Mouse (Mus musculus) liver, embryonic 13.5 days (tissue): ENCODE measurements around the gene Ppp1ca. TPM values are rescaled to one million over a fixed set of nuclear protein-coding genes. Genes with fewer than 3 reads are reported as not detected.

Experiments used
- ATAC-seq: fragments of 200-750 bp; cut with Nextera tagmentation; 2 replicates; pipeline ENCODE4 v1.8.0; 2017; ENCODE audit warnings: low read depth, mild to moderate bottlenecking, moderate number of reproducible peaks, moderate library complexity
- DNase-seq: peaks from one replicate; pipeline ENCODE4 v3.0.0; 2022
- H3K27ac ChIP-seq: fragments of 300-500 bp; sonication (generic); 2 replicates; pipeline ENCODE4 v1.5.1; 2015; ENCODE audit warnings: moderate library complexity, mild to moderate bottlenecking, inconsistent platforms
- H3K27me3 ChIP-seq: fragments of 300-500 bp; sonication (generic); 2 replicates; pipeline ENCODE4 v1.6.1; 2015; ENCODE audit warnings: mild to moderate bottlenecking, inconsistent platforms
- H3K36me3 ChIP-seq: fragments of 300-500 bp; sonication (generic); 2 replicates; pipeline ENCODE4 v1.6.1; 2015; ENCODE audit warnings: mild to moderate bottlenecking, inconsistent platforms
- H3K4me1 ChIP-seq: fragments of 300-500 bp; sonication (generic); replicated peaks from 2 replicates; pipeline ENCODE4 v1.6.1; 2015; ENCODE audit warnings: inconsistent platforms
- H3K4me2 ChIP-seq: fragments of 300-500 bp; sonication (generic); 2 replicates; pipeline ENCODE4 v1.6.1; 2015; ENCODE audit warnings: inconsistent platforms, mild to moderate bottlenecking, moderate library complexity
- H3K4me3 ChIP-seq: fragments of 300-500 bp; sonication (generic); replicated peaks from 2 replicates; pipeline ENCODE4 v1.5.1; 2015; ENCODE audit warnings: mild to moderate bottlenecking, inconsistent platforms
- H3K9ac ChIP-seq: fragments of 300-500 bp; sonication (generic); 2 replicates; pipeline ENCODE4 v1.6.1; 2015; ENCODE audit warnings: mild to moderate bottlenecking, inconsistent platforms
- H3K9me3 ChIP-seq: fragments of 300-500 bp; sonication (generic); replicated peaks from 2 replicates; pipeline ENCODE4 v1.6.1; 2016; ENCODE audit warnings: inconsistent platforms
- WGBS: fragments of 180-500 bp; shearing (Covaris S2); methylation state at CpG from one replicate; pipeline ENCODE4 v1.1.7; 2015; ENCODE audit not compliant: insufficient replicate concordance; 5-methylcytosine and 5-hydroxymethylcytosine counted together
- polyA plus RNA-seq: library from polyadenylated mRNA; unstranded; fragments of >200 nt; fragmentation: Nextera tagmentation; extraction: Ambion mirVana; gene quantifications from 2 replicates; pipeline ENCODE4 v1.2.1, GENCODE M21; 2015

Ppp1ca gene
- polyA plus RNA-seq, 1 experiment from 2014 or later = 517 TPM

GRCm38 (mm10) chr19:4202149-4202548 is 10.3 kb downstream of the Ppp1ca start:
- no peak for ATAC-seq
- H3K4me2 ChIP-seq = peak overlapping the region; percentile 89
- H3K4me1 ChIP-seq = peaks cover 49% of the 10 kb centered on the region

GRCm38 (mm10) chr19:4203148-4203547 is 11.3 kb downstream of the Ppp1ca start:
- H3K9ac ChIP-seq = no peak overlapping the region
- peaks cover 22% of the 10 kb centered on the region for H3K36me3 ChIP-seq
- no peak overlapping the region for H3K4me2 ChIP-seq
- no peaks in the 10 kb centered on the region for H3K9me3 ChIP-seq
- H3K27ac ChIP-seq = 0 out of 2 replicates have a peak overlapping the region, but pooled peaks have one; percentile 6
- 39% methylated on average over 3 of the region's 3 CpGs for WGBS
- ATAC-seq = no peak
- peaks cover 40% of the 10 kb centered on the region for H3K4me1 ChIP-seq
- H3K4me3 ChIP-seq = no peak overlapping the region
- no peak for DNase-seq
- peaks cover 45% of the 10 kb centered on the region for H3K27me3 ChIP-seq

More at GRCm38 (mm10) chr19:4202149-4202548, 10.3 kb downstream of the Ppp1ca start:
- Histone ChIP-seq H3K4me3 (peak overlapping the region; percentile 76), H3K9me3 (no peaks in the 10 kb centered on the region), H3K27me3 (peaks cover 38% of the 10 kb centered on the region), H3K36me3 (peaks cover 32% of the 10 kb centered on the region), H3K27ac (peak overlapping the region; percentile 60; the same call in 1 of the 2 replicates), H3K9ac (peak overlapping the region; percentile 72)
- 39% methylated on average over 7 of the region's 7 CpGs for WGBS
- no peak for DNase-seq

- H3K27ac ChIP-seq = no peak overlapping the region
- H3K27me3 ChIP-seq = peaks cover 50% of the 10 kb centered on the region
- H3K9me3 ChIP-seq = no peaks in the 10 kb centered on the region
- H3K36me3 ChIP-seq = peaks cover 16% of the 10 kb centered on the region
- no peak for DNase-seq
- no peak for ATAC-seq
- H3K4me3 ChIP-seq = no peak overlapping the region
- H3K4me2 ChIP-seq = no peak overlapping the region
- H3K4me1 ChIP-seq = peaks cover 44% of the 10 kb centered on the region
- WGBS = 19% methylated on average over 13 of the region's 13 CpGs
- no peak overlapping the region for H3K9ac ChIP-seq
Measured at GRCm38 (mm10) chr19:4203604-4204326, 11.9 kb downstream of the Ppp1ca start.

- Histone ChIP-seq H3K4me1 (peaks cover 33% of the 10 kb centered on the region), H3K27ac (no peak overlapping the region), H3K9me3 (no peaks in the 10 kb centered on the region), H3K9ac (no peak overlapping the region), H3K27me3 (peaks cover 60% of the 10 kb centered on the region), H3K4me3 (no peak overlapping the region), H3K4me2 (no peak overlapping the region), H3K36me3 (peaks cover 6% of the 10 kb centered on the region)
- WGBS = 49% methylated on average over 4 of the region's 4 CpGs
- no peak for DNase-seq
- ATAC-seq = no peak
Measured at GRCm38 (mm10) chr19:4204889-4205288, 13.0 kb downstream of the Ppp1ca start.

GRCm38 (mm10) chr19:4206971-4207370 is 15.1 kb downstream of the Ppp1ca start:
- DNase-seq (peak; percentile 50), ATAC-seq (peak; percentile 52; the same call in 1 of the 2 replicates)
- peaks cover 18% of the 10 kb centered on the region for H3K4me1 ChIP-seq
- no peaks in the 10 kb centered on the region for H3K36me3 ChIP-seq
- no peak overlapping the region for H3K4me3 ChIP-seq
- no peak overlapping the region for H3K4me2 ChIP-seq
- no peak overlapping the region for H3K9ac ChIP-seq
- WGBS = 5% methylated on average over 2 of the region's 2 CpGs
- H3K9me3 ChIP-seq = no peaks in the 10 kb centered on the region
- peaks cover 81% of the 10 kb centered on the region for H3K27me3 ChIP-seq
- no peak overlapping the region for H3K27ac ChIP-seq

- Histone ChIP-seq H3K36me3 (no peaks in the 10 kb centered on the region), H3K4me3 (no peak overlapping the region), H3K4me1 (peaks cover 13% of the 10 kb centered on the region), H3K27me3 (peaks cover 93% of the 10 kb centered on the region), H3K9ac (no peak overlapping the region), H3K27ac (no peak overlapping the region), H3K9me3 (no peaks in the 10 kb centered on the region), H3K4me2 (no peak overlapping the region)
- WGBS = 58% methylated on average over 5 of the region's 5 CpGs
- no peak for ATAC-seq
- DNase-seq = no peak
Measured at GRCm38 (mm10) chr19:4208563-4208962, 16.7 kb downstream of the Ppp1ca start.

GRCm38 (mm10) chr19:4211891-4212588 is 20.2 kb downstream of the Ppp1ca start:
- H3K36me3 ChIP-seq = no peaks in the 10 kb centered on the region
- H3K27me3 ChIP-seq = peaks cover 95% of the 10 kb centered on the region
- 28% methylated on average over 4 of the region's 4 CpGs for WGBS
- H3K9ac ChIP-seq = no peak overlapping the region
- no peaks in the 10 kb centered on the region for H3K9me3 ChIP-seq
- no peak for DNase-seq
- H3K27ac ChIP-seq = no peak overlapping the region
- ATAC-seq = no peak
- H3K4me2 ChIP-seq = no peak overlapping the region
- H3K4me3 ChIP-seq = no peak overlapping the region
- peaks cover 42% of the 10 kb centered on the region for H3K4me1 ChIP-seq

- WGBS = 4% methylated on average over 9 of the region's 9 CpGs
- Histone ChIP-seq H3K4me2 (peak overlapping the region; percentile 74), H3K4me1 (peaks cover 48% of the 10 kb centered on the region), H3K27me3 (peaks cover 99% of the 10 kb centered on the region), H3K9me3 (no peaks in the 10 kb centered on the region), H3K27ac (no peak overlapping the region), H3K9ac (0 out of 2 replicates have a peak overlapping the region, but pooled peaks have one; percentile 67), H3K4me3 (peak overlapping the region; percentile 61), H3K36me3 (no peaks in the 10 kb centered on the region)
- no peak for ATAC-seq
- no peak for DNase-seq
Measured at GRCm38 (mm10) chr19:4213524-4213974, 21.7 kb downstream of the Ppp1ca start.

- H3K27ac ChIP-seq = peak within 1 kb of the TSS; percentile 43
- no peak for DNase-seq
Measured at GRCm38 (mm10) chr19:4214071-4214770, 22.4 kb downstream of the Ppp1ca start, which contains the start of the genes Clcf1 and AC109138.7. Gene Clcf1 (plus strand): TSS chr19:4214238. Gene AC109138.7 (plus strand): TSS chr19:4214357.

GRCm38 (mm10) chr19:4214771-4215450 is 23.0 kb downstream of the Ppp1ca start:
- peak overlapping the region; percentile 74 for H3K4me2 ChIP-seq
- no peak for DNase-seq
- H3K27ac ChIP-seq = peak overlapping the region; percentile 43
- H3K4me1 ChIP-seq = peaks cover 54% of the 10 kb centered on the region
- ATAC-seq = 0 out of 2 replicates have a peak, but pooled peaks have one; percentile 6
- peaks cover 100% of the 10 kb centered on the region for H3K27me3 ChIP-seq
- H3K4me3 ChIP-seq = peak overlapping the region; percentile 61
- H3K9me3 ChIP-seq = no peaks in the 10 kb centered on the region
- no peaks in the 10 kb centered on the region for H3K36me3 ChIP-seq
- under 1% methylated on average over 48 of the region's 81 CpGs for WGBS
- peak overlapping the region; percentile 67 for H3K9ac ChIP-seq

More at GRCm38 (mm10) chr19:4214071-4214770, 22.4 kb downstream of the Ppp1ca start, which contains the start of the genes Clcf1 and AC109138.7:
- peaks cover 99% of the 10 kb centered on the region for H3K27me3 ChIP-seq
- WGBS = 1% methylated on average over 43 of the region's 49 CpGs
- peak within 1 kb of the TSS; percentile 67 for H3K9ac ChIP-seq
- H3K36me3 ChIP-seq = no peaks in the 10 kb centered on the region
- H3K4me2 ChIP-seq = peak within 1 kb of the TSS; percentile 74
- H3K4me3 ChIP-seq = peak within 1 kb of the TSS; percentile 61
- no peaks in the 10 kb centered on the region for H3K9me3 ChIP-seq
- peaks cover 47% of the 10 kb centered on the region for H3K4me1 ChIP-seq
- peak; percentile 16; the same call in 1 of the 2 replicates for ATAC-seq
